Mouse (Mus musculus): ENCODE measurements around the gene Zfp991. TPM values are rescaled to one million over a fixed set of nuclear protein-coding genes. Genes with fewer than 3 reads are reported as not detected.
"Not testable (repeated sequence)": the region's sequence is repeated elsewhere in the genome, so short reads cannot be mapped to it uniquely, and the experiment has no call there.

The Zfp991 gene
- 6.8 and 8.2 TPM in 2 replicates for polyA plus RNA-seq (2014; fragmentation: Nextera tagmentation; extraction: Ambion mirVana)

- H3K27me3 ChIP-seq (replicated peaks; ENCODE audit: control insufficient read depth, insufficient read depth, low read length); H3K9me3 ChIP-seq (ENCODE audit: control insufficient read depth, low read length); H3K4me1 ChIP-seq (ENCODE audit: control insufficient read depth, insufficient read depth, low read length); H3K4me2 ChIP-seq (ENCODE audit: low read depth, low read length); H3K9ac ChIP-seq (ENCODE audit: low read depth, low read length); H3K4me3 ChIP-seq (ENCODE audit: low read depth, low read length); H3K36me3 ChIP-seq (ENCODE audit: control insufficient read depth, insufficient read depth, low read length); H3K27ac ChIP-seq (replicated peaks; ENCODE audit: low read depth, low read length); DNase-seq (ENCODE audit: low spot score); ATAC-seq (ENCODE audit: low read depth): not testable (repeated sequence)
- WGBS = 49% methylated on average over 2 of the region's 15 CpGs
These were observed at the start of gene Zfp991 for GRCm38 (mm10) chr4:147131837-147132459. TSS of gene Zfp991 (plus strand) at chr4:147132038.

- not testable (repeated sequence) for H3K27me3 ChIP-seq (replicated peaks; ENCODE audit: control insufficient read depth, insufficient read depth, low read length); ATAC-seq (ENCODE audit: low read depth); H3K9me3 ChIP-seq (ENCODE audit: control insufficient read depth, low read length); H3K4me3 ChIP-seq (ENCODE audit: low read depth, low read length); H3K9ac ChIP-seq (ENCODE audit: low read depth, low read length); H3K4me2 ChIP-seq (ENCODE audit: low read depth, low read length); H3K4me1 ChIP-seq (ENCODE audit: control insufficient read depth, insufficient read depth, low read length); H3K36me3 ChIP-seq (ENCODE audit: control insufficient read depth, insufficient read depth, low read length); H3K27ac ChIP-seq (replicated peaks; ENCODE audit: low read depth, low read length); DNase-seq (ENCODE audit: low spot score)
- 62% methylated on average over 2 of the region's 2 CpGs for WGBS
These were observed 36.2 kb upstream of the Zfp991 start for GRCm38 (mm10) chr4:147095641-147096040.

DNA sequence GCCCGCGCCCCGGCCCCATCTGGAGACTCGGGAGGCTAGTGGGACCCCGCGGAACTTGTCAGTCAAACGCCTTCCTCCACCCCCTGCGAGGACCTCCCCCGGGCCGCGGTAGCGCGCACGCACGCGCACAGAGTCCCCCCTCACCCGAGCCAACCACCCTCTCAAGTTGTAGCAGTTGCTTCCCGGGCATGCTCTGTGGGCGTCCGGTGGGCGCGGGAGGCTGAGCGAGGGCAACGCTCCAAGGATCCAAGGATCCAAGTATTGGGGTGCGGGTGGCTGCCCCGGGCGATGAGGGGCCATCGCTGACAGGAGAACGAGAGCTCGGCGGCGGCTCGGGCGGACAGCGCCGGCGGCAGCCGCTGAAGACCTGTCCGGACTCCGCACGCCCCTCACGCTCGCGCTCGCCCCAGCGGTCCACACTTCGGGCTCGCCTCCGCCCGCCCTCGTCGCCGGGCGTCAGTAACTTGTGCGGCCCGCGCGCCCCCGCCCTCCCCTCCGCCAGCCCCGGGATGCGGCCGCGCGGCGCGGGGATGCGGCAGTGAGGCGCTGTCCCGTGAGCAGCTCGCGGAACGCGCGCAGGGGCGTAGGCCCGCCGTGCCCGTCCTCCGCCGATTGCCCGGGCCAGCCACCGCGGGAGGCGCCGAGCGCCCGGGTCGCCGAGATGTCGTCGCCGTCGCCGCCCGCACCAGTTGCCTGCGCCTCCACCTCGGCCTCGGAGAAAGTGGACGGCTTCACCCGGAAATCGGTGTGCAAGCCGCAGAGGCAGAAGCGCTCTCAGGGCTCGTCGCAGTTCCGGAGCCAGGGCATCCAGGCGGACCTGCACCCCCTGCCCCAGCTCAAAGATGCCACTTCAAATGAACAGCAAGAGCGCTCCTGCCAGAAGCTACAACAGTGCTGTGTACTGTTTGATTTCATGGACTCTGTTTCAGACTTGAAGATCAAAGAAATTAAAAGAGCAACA, 29.9 kb upstream of the Zfp991 start:
- not testable (repeated sequence) for H3K27me3 ChIP-seq (replicated peaks; ENCODE audit: control insufficient read depth, insufficient read depth, low read length); H3K9me3 ChIP-seq (ENCODE audit: control insufficient read depth, low read length); H3K36me3 ChIP-seq (ENCODE audit: control insufficient read depth, insufficient read depth, low read length); H3K27ac ChIP-seq (replicated peaks; ENCODE audit: low read depth, low read length); H3K4me1 ChIP-seq (ENCODE audit: control insufficient read depth, insufficient read depth, low read length)
- peak overlapping the region; percentile 44 for H3K4me3 ChIP-seq (ENCODE audit: low read depth, low read length)
- ATAC-seq (ENCODE audit: low read depth) (peak; percentile 82; the same call in 1 of the 2 replicates), DNase-seq (ENCODE audit: low spot score) (peak; percentile 10)
- WGBS = 2% methylated on average over 27 of the region's 109 CpGs
- peak overlapping the region; percentile 65 for H3K4me2 ChIP-seq (ENCODE audit: low read depth, low read length)
- H3K9ac ChIP-seq (ENCODE audit: low read depth, low read length) = peak overlapping the region; percentile 56

DNA sequence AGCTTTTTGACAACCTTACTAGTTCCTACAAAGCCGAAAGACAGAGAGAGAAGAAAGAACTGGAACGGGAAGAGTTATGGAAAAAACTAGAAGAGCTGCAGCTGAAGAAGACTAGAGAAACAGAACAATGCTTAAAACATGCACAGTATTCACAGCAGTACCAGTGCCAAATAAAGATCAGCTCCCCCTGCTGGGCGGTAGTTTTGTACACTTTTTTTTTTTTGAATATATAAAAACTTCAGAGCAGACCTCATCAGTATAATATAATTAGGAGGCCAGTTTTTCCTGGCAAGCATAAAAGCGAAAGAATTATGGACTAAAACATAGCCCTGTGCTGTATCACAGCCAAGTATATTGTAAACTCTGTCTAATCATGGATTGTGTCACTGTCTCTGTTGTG, 28.0 kb upstream of the Zfp991 start:
- not testable (repeated sequence) for H3K27ac ChIP-seq (replicated peaks; ENCODE audit: low read depth, low read length); H3K36me3 ChIP-seq (ENCODE audit: control insufficient read depth, insufficient read depth, low read length); H3K27me3 ChIP-seq (replicated peaks; ENCODE audit: control insufficient read depth, insufficient read depth, low read length); H3K4me3 ChIP-seq (ENCODE audit: low read depth, low read length); DNase-seq (ENCODE audit: low spot score); H3K9ac ChIP-seq (ENCODE audit: low read depth, low read length); ATAC-seq (ENCODE audit: low read depth); H3K4me2 ChIP-seq (ENCODE audit: low read depth, low read length); H3K4me1 ChIP-seq (ENCODE audit: control insufficient read depth, insufficient read depth, low read length); H3K9me3 ChIP-seq (ENCODE audit: control insufficient read depth, low read length)
- 52% methylated on average over 4 of the region's 4 CpGs for WGBS

DNA sequence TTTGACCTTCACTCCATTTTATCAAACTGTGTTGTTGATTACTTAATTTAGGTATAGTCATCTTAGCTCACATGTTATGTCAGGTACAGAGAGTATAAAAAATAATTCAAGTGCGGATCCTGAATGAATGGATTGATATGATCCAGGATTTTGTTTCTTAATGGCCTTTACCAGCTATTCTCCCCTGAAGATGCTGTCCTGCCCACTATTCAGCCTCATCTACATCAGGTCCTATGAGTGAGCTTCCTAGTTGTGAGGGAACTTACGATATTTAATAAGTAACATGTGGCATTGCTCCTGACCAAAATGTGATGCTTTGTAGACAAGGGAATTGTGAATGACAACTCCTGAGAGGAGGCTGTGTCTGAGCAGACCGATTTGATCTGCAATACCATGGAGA, 14.0 kb upstream of the Zfp991 start:
- H3K36me3 ChIP-seq (ENCODE audit: control insufficient read depth, insufficient read depth, low read length); H3K4me3 ChIP-seq (ENCODE audit: low read depth, low read length); H3K4me2 ChIP-seq (ENCODE audit: low read depth, low read length); H3K4me1 ChIP-seq (ENCODE audit: control insufficient read depth, insufficient read depth, low read length); H3K27me3 ChIP-seq (replicated peaks; ENCODE audit: control insufficient read depth, insufficient read depth, low read length); ATAC-seq (ENCODE audit: low read depth); H3K27ac ChIP-seq (replicated peaks; ENCODE audit: low read depth, low read length); DNase-seq (ENCODE audit: low spot score); H3K9ac ChIP-seq (ENCODE audit: low read depth, low read length): not testable (repeated sequence)
- H3K9me3 ChIP-seq (ENCODE audit: control insufficient read depth, low read length) = peaks cover 13% of the 10 kb centered on the region
- 70% methylated on average over 2 of the region's 3 CpGs for WGBS

GRCm38 (mm10) chr4:147122286-147122685, 9.6 kb upstream of the Zfp991 start:
- ATAC-seq (ENCODE audit: low read depth); H3K4me3 ChIP-seq (ENCODE audit: low read depth, low read length): not testable (repeated sequence)
- 76% methylated on average over 1 of the region's 1 CpGs for WGBS

DNA sequence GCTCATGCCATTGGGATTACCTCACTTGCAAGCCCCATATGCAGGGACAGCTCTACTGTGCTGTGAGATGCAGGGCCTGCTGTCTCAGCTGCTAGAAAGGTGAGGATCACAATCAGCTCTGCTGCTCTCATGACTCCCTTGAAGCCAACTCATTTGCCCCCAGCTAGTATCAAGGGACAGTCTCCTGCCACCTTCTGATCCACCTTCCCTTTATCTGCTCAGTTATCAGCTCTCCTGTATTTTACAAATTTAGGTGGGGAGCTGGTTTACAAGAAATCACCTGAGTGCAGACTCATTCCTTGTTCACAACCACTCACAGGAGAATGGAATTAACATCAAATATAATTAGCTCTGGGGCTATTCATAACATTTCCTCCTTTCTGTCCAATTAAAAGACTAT, 8.0 kb upstream of the Zfp991 start:
- not testable (repeated sequence) for H3K4me1 ChIP-seq (ENCODE audit: control insufficient read depth, insufficient read depth, low read length); H3K27me3 ChIP-seq (replicated peaks; ENCODE audit: control insufficient read depth, insufficient read depth, low read length); H3K4me2 ChIP-seq (ENCODE audit: low read depth, low read length); H3K27ac ChIP-seq (replicated peaks; ENCODE audit: low read depth, low read length); H3K9ac ChIP-seq (ENCODE audit: low read depth, low read length); H3K4me3 ChIP-seq (ENCODE audit: low read depth, low read length); H3K36me3 ChIP-seq (ENCODE audit: control insufficient read depth, insufficient read depth, low read length); ATAC-seq (ENCODE audit: low read depth)
- DNase-seq (ENCODE audit: low spot score) = peak; percentile 0
- H3K9me3 ChIP-seq (ENCODE audit: control insufficient read depth, low read length) = peaks cover 38% of the 10 kb centered on the region

More at GRCm38 (mm10) chr4:147122286-147122685, 9.6 kb upstream of the Zfp991 start:
- not testable (repeated sequence) for H3K4me2 ChIP-seq (ENCODE audit: low read depth, low read length); H3K4me1 ChIP-seq (ENCODE audit: control insufficient read depth, insufficient read depth, low read length); H3K9ac ChIP-seq (ENCODE audit: low read depth, low read length); H3K27ac ChIP-seq (replicated peaks; ENCODE audit: low read depth, low read length); H3K36me3 ChIP-seq (ENCODE audit: control insufficient read depth, insufficient read depth, low read length); H3K27me3 ChIP-seq (replicated peaks; ENCODE audit: control insufficient read depth, insufficient read depth, low read length); DNase-seq (ENCODE audit: low spot score)
- peaks cover 32% of the 10 kb centered on the region for H3K9me3 ChIP-seq (ENCODE audit: control insufficient read depth, low read length)

DNA sequence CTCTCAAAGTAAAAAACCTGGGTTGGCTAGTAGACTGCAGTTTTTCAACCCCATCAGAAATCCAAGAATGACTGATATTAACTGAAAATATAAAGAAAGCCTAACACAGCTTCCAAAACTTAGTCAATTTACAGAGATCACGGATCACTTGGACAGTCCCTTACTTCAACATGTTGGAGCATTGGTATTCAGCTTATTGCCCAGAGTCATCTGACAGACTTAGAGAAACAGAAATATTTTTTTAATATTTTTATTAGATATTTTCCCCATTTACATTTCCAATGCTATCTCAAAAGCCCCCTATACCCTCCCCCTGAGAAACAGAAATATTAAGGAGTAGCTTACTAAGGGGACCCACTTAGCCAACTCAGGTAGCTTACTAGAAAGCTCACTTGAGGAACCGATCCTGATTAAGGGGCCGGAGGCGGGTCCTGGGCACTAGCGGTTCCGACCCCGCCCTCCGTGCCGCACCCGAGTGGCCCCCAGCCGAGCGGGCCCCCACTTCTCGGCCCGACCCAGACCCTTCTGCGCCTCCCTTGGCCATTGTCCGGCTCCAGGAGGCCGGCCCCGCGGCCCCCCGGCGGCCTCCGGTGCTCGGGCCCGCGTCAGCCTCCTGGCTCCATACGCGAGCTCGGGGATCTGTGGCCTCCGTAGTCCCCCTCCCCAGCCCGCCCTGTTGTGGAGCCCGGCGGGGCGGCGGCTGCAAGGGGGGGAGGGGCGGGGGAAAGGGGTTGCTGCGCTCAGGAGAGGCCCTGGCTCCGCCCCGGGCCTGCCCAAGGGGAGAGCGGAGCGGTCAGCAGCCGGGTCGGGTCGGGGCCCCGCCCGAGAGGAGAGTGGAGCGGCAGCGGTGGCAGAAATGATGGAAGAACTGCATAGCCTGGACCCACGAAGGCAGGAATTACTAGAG, 7.2 kb upstream of the Zfp991 start:
- ATAC-seq (ENCODE audit: low read depth) = peak; percentile 96
- Histone ChIP-seq H3K9me3 (ENCODE audit: control insufficient read depth, low read length) (peaks cover 38% of the 10 kb centered on the region), H3K4me2 (ENCODE audit: low read depth, low read length) (peak overlapping the region; percentile 78), H3K4me3 (ENCODE audit: low read depth, low read length) (peak overlapping the region; percentile 52), H3K9ac (ENCODE audit: low read depth, low read length) (peak overlapping the region; percentile 77)
- not testable (repeated sequence) for H3K27me3 ChIP-seq (replicated peaks; ENCODE audit: control insufficient read depth, insufficient read depth, low read length); H3K27ac ChIP-seq (replicated peaks; ENCODE audit: low read depth, low read length); H3K36me3 ChIP-seq (ENCODE audit: control insufficient read depth, insufficient read depth, low read length); H3K4me1 ChIP-seq (ENCODE audit: control insufficient read depth, insufficient read depth, low read length)
- peak; percentile 61 for DNase-seq (ENCODE audit: low spot score)
- 7% methylated on average over 41 of the region's 48 CpGs for WGBS

Data from embryonic facial prominence, embryonic 14.5 days (tissue).